Mouse (Mus musculus) limb, embryonic 12.5 days (tissue): Measurements from ENCODE around the gene Lingo1. TPM values are rescaled to one million over a fixed set of nuclear protein-coding genes. Genes with fewer than 3 reads are reported as not detected.

Source experiments
- ATAC-seq: fragments of 200-750 bp; cut with Nextera tagmentation; 2 replicates; pipeline ENCODE4 v1.8.0; 2017; ENCODE audit warnings: low read depth, moderate TSS enrichment; ENCODE audit not compliant: insufficient number of reproducible peaks, insufficient read depth, low FRiP score, low TSS enrichment
- H3K27ac ChIP-seq: fragments of 300-500 bp; sonication (generic); 2 replicates; pipeline ENCODE4 v1.5.1; 2016; ENCODE audit warnings: mild to moderate bottlenecking, moderate library complexity
- H3K27me3 ChIP-seq: fragments of 300-500 bp; sonication (generic); 2 replicates; pipeline ENCODE4 v1.6.1; 2016; ENCODE audit warnings: mild to moderate bottlenecking, moderate library complexity
- H3K36me3 ChIP-seq: fragments of 300-500 bp; sonication (generic); 2 replicates; pipeline ENCODE4 v1.6.1; 2016; ENCODE audit warnings: mild to moderate bottlenecking, moderate library complexity
- H3K4me1 ChIP-seq: fragments of 300-500 bp; sonication (generic); replicated peaks from 2 replicates; pipeline ENCODE4 v1.6.1; 2016
- H3K4me2 ChIP-seq: fragments of 300-500 bp; sonication (generic); 2 replicates; pipeline ENCODE4 v1.6.1; 2016; ENCODE audit warnings: mild to moderate bottlenecking, moderate library complexity
- H3K4me3 ChIP-seq: fragments of 300-500 bp; sonication (generic); replicated peaks from 2 replicates; pipeline ENCODE4 v1.5.1; 2016; ENCODE audit warnings: mild to moderate bottlenecking
- H3K9ac ChIP-seq: fragments of 300-500 bp; sonication (generic); replicated peaks from 2 replicates; pipeline ENCODE4 v1.6.1; 2016; ENCODE audit warnings: mild to moderate bottlenecking, moderate library complexity
- H3K9me3 ChIP-seq: fragments of 300-500 bp; sonication (generic); 2 replicates; pipeline ENCODE4 v1.6.1; 2016; ENCODE audit warnings: mild to moderate bottlenecking, moderate library complexity
- WGBS: fragments of 180-500 bp; shearing (Covaris S2); methylation state at CpG from one replicate; pipeline ENCODE4 v1.1.7; 2016; 5-methylcytosine and 5-hydroxymethylcytosine counted together
- polyA plus RNA-seq: library from polyadenylated mRNA; unstranded; fragments of >200 nt; fragmentation: Nextera tagmentation; extraction: Ambion mirVana; gene quantifications from 2 replicates; pipeline ENCODE4 v1.2.1, GENCODE M21; 2016

Gene Lingo1
- polyA plus RNA-seq, 1 experiment from 2014 or later: 2.1 TPM

- H3K27ac ChIP-seq: no peak overlapping the region
- H3K4me1 ChIP-seq: peaks cover 11% of the 10 kb centered on the region
- no peaks in the 10 kb centered on the region for H3K27me3 ChIP-seq
- H3K4me3 ChIP-seq: no peak overlapping the region
- no peak for ATAC-seq
- WGBS: 76% methylated on average over 3 of the region's 3 CpGs
- no peak overlapping the region for H3K4me2 ChIP-seq
- no peaks in the 10 kb centered on the region for H3K9me3 ChIP-seq
- no peaks in the 10 kb centered on the region for H3K36me3 ChIP-seq
- H3K9ac ChIP-seq: no peak overlapping the region
Observed at GRCm38 (mm10) chr9:56691226-56691625, 105.0 kb downstream of the Lingo1 start.

DNA sequence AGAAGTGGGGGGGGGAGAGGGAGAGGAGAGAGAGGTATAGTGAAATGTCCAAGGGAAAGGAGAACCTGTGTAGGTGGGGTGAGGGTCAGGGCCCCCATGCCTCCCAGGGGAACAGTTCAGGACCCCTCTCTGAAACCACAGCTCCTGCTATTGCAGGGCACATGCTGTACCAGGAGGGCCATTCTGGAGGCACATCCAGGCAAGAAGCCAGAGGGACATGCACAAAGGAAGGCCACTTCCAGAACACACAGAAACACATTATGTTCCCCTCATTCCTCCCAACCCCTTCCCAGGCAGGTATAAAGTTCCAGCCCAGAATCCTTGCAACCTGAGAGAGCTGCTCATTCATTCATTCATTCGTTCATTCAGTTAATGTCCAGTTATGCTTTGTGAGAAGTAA lies 105.6 kb downstream of the Lingo1 start:
- H3K4me2 ChIP-seq: no peak overlapping the region
- no peak overlapping the region for H3K27ac ChIP-seq
- no peak overlapping the region for H3K9ac ChIP-seq
- no peaks in the 10 kb centered on the region for H3K36me3 ChIP-seq
- H3K9me3 ChIP-seq: no peaks in the 10 kb centered on the region
- H3K4me1 ChIP-seq: peaks cover 14% of the 10 kb centered on the region
- H3K27me3 ChIP-seq: no peaks in the 10 kb centered on the region
- 73% methylated on average over 1 of the region's 1 CpGs for WGBS
- no peak overlapping the region for H3K4me3 ChIP-seq
- ATAC-seq: no peak

GRCm38 (mm10) chr9:56687490-56687889 lies 108.8 kb downstream of the Lingo1 start:
- no peak overlapping the region for H3K27ac ChIP-seq
- no peak overlapping the region for H3K9ac ChIP-seq
- H3K4me3 ChIP-seq: no peak overlapping the region
- H3K36me3 ChIP-seq: no peaks in the 10 kb centered on the region
- no peak for ATAC-seq
- 74% methylated on average over 5 of the region's 5 CpGs for WGBS
- H3K4me1 ChIP-seq: peaks cover 14% of the 10 kb centered on the region
- no peaks in the 10 kb centered on the region for H3K9me3 ChIP-seq
- no peak overlapping the region for H3K4me2 ChIP-seq
- no peaks in the 10 kb centered on the region for H3K27me3 ChIP-seq

GRCm38 (mm10) chr9:56687145-56687477 lies 109.2 kb downstream of the Lingo1 start:
- Histone ChIP-seq H3K27ac (no peak overlapping the region), H3K9me3 (no peaks in the 10 kb centered on the region), H3K4me2 (no peak overlapping the region), H3K9ac (no peak overlapping the region; the same call in 1 of the 2 replicates), H3K36me3 (no peaks in the 10 kb centered on the region), H3K27me3 (no peaks in the 10 kb centered on the region), H3K4me3 (no peak overlapping the region), H3K4me1 (peaks cover 14% of the 10 kb centered on the region)
- WGBS: 20% methylated on average over 1 of the region's 1 CpGs
- 0 out of 2 replicates have a peak, but pooled peaks have one; percentile 35 for ATAC-seq

GRCm38 (mm10) chr9:56686339-56687144 lies 109.7 kb downstream of the Lingo1 start:
- Histone ChIP-seq H3K27ac (no peak overlapping the region), H3K9ac (no peak overlapping the region; the same call in 1 of the 2 replicates), H3K9me3 (no peaks in the 10 kb centered on the region), H3K4me2 (no peak overlapping the region), H3K27me3 (no peaks in the 10 kb centered on the region), H3K36me3 (no peaks in the 10 kb centered on the region), H3K4me1 (peaks cover 14% of the 10 kb centered on the region), H3K4me3 (no peak overlapping the region)
- no peak for ATAC-seq
- WGBS: 50% methylated on average over 14 of the region's 14 CpGs

DNA sequence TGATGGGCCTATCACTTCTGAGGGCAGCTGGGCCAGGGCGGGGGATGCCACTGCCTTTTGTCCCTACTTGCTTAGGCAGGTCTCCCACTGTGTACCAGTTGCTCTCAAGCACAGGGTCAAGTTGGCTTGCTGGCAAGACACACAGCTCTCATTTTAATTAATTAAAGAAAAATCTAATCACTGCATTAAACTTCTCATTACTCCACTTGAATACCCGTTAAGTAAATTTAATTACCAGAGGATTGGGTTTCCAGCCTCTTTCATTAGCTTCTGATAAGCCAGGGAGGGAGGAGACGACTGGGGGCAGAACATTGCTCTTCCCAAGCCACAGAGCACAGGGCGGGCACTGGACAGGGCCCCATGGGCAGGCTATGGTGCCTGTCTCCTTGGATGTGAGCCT lies 113.4 kb downstream of the Lingo1 start:
- no peak overlapping the region for H3K4me2 ChIP-seq
- whole genome bisulfite sequencing: 45% methylated on average over 4 of the region's 4 CpGs
- H3K27ac ChIP-seq: no peak overlapping the region
- no peaks in the 10 kb centered on the region for H3K9me3 ChIP-seq
- no peak for ATAC-seq
- peaks cover 14% of the 10 kb centered on the region for H3K4me1 ChIP-seq
- no peaks in the 10 kb centered on the region for H3K36me3 ChIP-seq
- H3K4me3 ChIP-seq: no peak overlapping the region
- no peak overlapping the region for H3K9ac ChIP-seq
- no peaks in the 10 kb centered on the region for H3K27me3 ChIP-seq

DNA sequence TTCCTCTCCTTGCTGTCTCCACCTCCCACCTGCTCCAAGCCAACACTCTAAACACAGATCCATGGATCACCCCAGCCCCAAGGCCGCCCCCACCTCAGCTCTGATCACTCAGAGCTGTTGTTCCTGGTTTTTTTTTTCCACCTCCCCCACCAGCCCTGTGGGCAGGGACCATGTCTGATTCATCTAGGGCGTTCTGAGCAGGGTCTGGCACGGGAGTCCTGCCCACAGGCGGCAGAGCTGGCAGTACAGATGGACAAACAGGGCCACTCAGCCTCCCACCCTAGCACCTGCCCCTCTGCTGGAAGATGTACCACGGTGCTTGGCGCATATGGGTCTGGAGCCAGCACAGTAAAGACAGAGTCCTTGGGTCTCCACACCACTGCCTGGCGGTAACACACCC lies 114.3 kb downstream of the Lingo1 start:
- H3K9me3 ChIP-seq: no peaks in the 10 kb centered on the region
- H3K27ac ChIP-seq: no peak overlapping the region
- no peak overlapping the region for H3K4me2 ChIP-seq
- H3K4me3 ChIP-seq: no peak overlapping the region
- no peaks in the 10 kb centered on the region for H3K36me3 ChIP-seq
- ATAC-seq: no peak
- WGBS: 79% methylated on average over 7 of the region's 7 CpGs
- H3K9ac ChIP-seq: no peak overlapping the region
- H3K4me1 ChIP-seq: peaks cover 9% of the 10 kb centered on the region
- H3K27me3 ChIP-seq: no peaks in the 10 kb centered on the region

GRCm38 (mm10) chr9:56678929-56679681 lies 117.2 kb downstream of the Lingo1 start:
- no peaks in the 10 kb centered on the region for H3K4me1 ChIP-seq
- WGBS: 91% methylated on average over 22 of the region's 22 CpGs
- H3K27me3 ChIP-seq: no peaks in the 10 kb centered on the region
- no peak overlapping the region for H3K9ac ChIP-seq
- ATAC-seq: no peak
- no peak overlapping the region for H3K4me2 ChIP-seq
- H3K27ac ChIP-seq: no peak overlapping the region
- no peak overlapping the region for H3K4me3 ChIP-seq
- no peaks in the 10 kb centered on the region for H3K9me3 ChIP-seq
- H3K36me3 ChIP-seq: no peaks in the 10 kb centered on the region

GRCm38 (mm10) chr9:56675696-56676095 lies 120.6 kb downstream of the Lingo1 start:
- Histone ChIP-seq H3K4me1 (no peaks in the 10 kb centered on the region), H3K9ac (no peak overlapping the region), H3K4me3 (no peak overlapping the region), H3K9me3 (no peaks in the 10 kb centered on the region), H3K36me3 (no peaks in the 10 kb centered on the region), H3K27me3 (no peaks in the 10 kb centered on the region), H3K27ac (no peak overlapping the region), H3K4me2 (no peak overlapping the region)
- 87% methylated on average over 7 of the region's 7 CpGs for WGBS
- no peak for ATAC-seq

DNA sequence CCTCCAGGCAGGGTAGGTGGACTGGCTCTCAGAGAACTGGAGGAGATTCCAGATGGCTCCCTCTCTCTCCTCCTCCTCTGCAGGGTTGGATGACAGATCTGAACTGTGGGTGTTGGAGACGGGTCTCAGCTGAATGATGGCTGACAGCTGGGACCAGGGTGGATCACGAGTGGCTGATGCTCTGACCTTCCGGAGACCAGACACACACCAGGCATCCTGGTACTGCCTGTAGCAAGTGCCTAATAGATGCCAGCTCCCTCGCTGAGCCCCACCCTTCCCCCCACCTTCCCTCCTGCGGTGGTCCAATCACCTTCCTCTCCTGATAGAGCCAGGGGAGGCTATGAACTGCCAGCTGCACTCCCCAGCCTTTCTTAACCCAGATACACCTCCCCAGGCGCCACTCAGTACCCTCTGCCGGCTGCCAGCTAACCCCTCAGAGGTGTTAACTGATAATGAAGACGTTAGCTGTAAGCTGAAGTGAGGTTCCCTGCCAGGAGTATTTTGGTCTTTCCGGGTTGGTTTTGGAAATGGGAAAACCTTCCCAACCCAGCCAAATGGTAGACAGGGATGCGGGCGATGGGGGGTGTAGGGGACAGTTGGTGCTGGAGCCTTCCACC lies 126.6 kb downstream of the Lingo1 start:
- Histone ChIP-seq H3K27ac (no peak overlapping the region), H3K9me3 (no peaks in the 10 kb centered on the region), H3K36me3 (no peaks in the 10 kb centered on the region), H3K9ac (no peak overlapping the region), H3K27me3 (0 out of 2 replicates have a peak, but pooled peaks cover 3% of the 10 kb centered on the region), H3K4me3 (no peak overlapping the region), H3K4me2 (no peak overlapping the region), H3K4me1 (no peaks in the 10 kb centered on the region)
- ATAC-seq: no peak
- WGBS: 28% methylated on average over 11 of the region's 11 CpGs

GRCm38 (mm10) chr9:56664136-56664535 lies 132.1 kb downstream of the Lingo1 start:
- no peak overlapping the region for H3K27ac ChIP-seq
- peaks cover 5% of the 10 kb centered on the region; the same call in 1 of the 2 replicates for H3K27me3 ChIP-seq
- 66% methylated on average over 5 of the region's 5 CpGs for WGBS
- H3K9ac ChIP-seq: no peak overlapping the region
- H3K4me2 ChIP-seq: no peak overlapping the region
- no peak overlapping the region for H3K4me3 ChIP-seq
- no peaks in the 10 kb centered on the region for H3K9me3 ChIP-seq
- H3K36me3 ChIP-seq: no peaks in the 10 kb centered on the region
- H3K4me1 ChIP-seq: peaks cover 5% of the 10 kb centered on the region; the same call in 1 of the 2 replicates
- no peak for ATAC-seq
